Mouse (Mus musculus) kidney, embryonic 14.5 days (tissue): ENCODE measurements around the gene Ptpn3. TPM values are rescaled to one million over a fixed set of nuclear protein-coding genes. Genes with fewer than 3 reads are reported as not detected.

Source experiments
- ATAC-seq: fragments of 200-750 bp; cut with Nextera tagmentation; 2 replicates; pipeline ENCODE4 v1.8.0; 2017; ENCODE audit warnings: moderate number of reproducible peaks, mild to moderate bottlenecking, moderate TSS enrichment, moderate library complexity; ENCODE audit not compliant: low FRiP score, low TSS enrichment
- H3K27ac ChIP-seq: fragments of 300-500 bp; sonication (generic); 2 replicates; pipeline ENCODE4 v1.5.1; 2014; ENCODE audit warnings: low read depth, mild to moderate bottlenecking, low read length, moderate library complexity, mixed read lengths
- H3K27me3 ChIP-seq: fragments of 300-500 bp; sonication (generic); 2 replicates; pipeline ENCODE4 v1.6.1; 2014; ENCODE audit warnings: mild to moderate bottlenecking, low read length; ENCODE audit not compliant: control insufficient read depth, insufficient read depth
- H3K36me3 ChIP-seq: fragments of 300-500 bp; sonication (generic); 2 replicates; pipeline ENCODE4 v1.6.1; 2014; ENCODE audit warnings: low read length, mixed read lengths; ENCODE audit not compliant: control insufficient read depth, insufficient read depth
- H3K4me1 ChIP-seq: fragments of 300-500 bp; sonication (generic); 2 replicates; pipeline ENCODE4 v1.6.1; 2014; ENCODE audit warnings: low read length, mixed read lengths; ENCODE audit not compliant: control insufficient read depth, insufficient read depth
- H3K4me2 ChIP-seq: fragments of 300-500 bp; sonication (generic); replicated peaks from 2 replicates; pipeline ENCODE4 v1.6.1; 2014; ENCODE audit warnings: low read depth, mild to moderate bottlenecking, low read length
- H3K4me3 ChIP-seq: fragments of 300-500 bp; sonication (generic); 2 replicates; pipeline ENCODE4 v1.5.1; 2014; ENCODE audit warnings: mild to moderate bottlenecking, low read length
- H3K9ac ChIP-seq: fragments of 300-500 bp; sonication (generic); 2 replicates; pipeline ENCODE4 v1.6.1; 2014; ENCODE audit warnings: low read depth, mild to moderate bottlenecking, low read length, moderate library complexity
- H3K9me3 ChIP-seq: fragments of 300-500 bp; sonication (generic); 2 replicates; pipeline ENCODE4 v1.6.1; 2016; ENCODE audit warnings: low read length; ENCODE audit not compliant: control insufficient read depth
- WGBS: fragments of 180-500 bp; shearing (Covaris S2); extraction: QIAGEN DNeasy Blood & Tissue Kit; methylation state at CpG from one replicate; pipeline ENCODE4 v1.1.7; 2014; 5-methylcytosine and 5-hydroxymethylcytosine counted together
- polyA plus RNA-seq: library from polyadenylated mRNA; unstranded; fragments of >200 nt; fragmentation: Nextera tagmentation; extraction: Ambion mirVana; gene quantifications from 2 replicates; pipeline ENCODE4 v1.2.1, GENCODE M21; 2014

Ptpn3 gene
- polyA plus RNA-seq, 1 experiment from 2014 or later, result 17.0 TPM

DNA sequence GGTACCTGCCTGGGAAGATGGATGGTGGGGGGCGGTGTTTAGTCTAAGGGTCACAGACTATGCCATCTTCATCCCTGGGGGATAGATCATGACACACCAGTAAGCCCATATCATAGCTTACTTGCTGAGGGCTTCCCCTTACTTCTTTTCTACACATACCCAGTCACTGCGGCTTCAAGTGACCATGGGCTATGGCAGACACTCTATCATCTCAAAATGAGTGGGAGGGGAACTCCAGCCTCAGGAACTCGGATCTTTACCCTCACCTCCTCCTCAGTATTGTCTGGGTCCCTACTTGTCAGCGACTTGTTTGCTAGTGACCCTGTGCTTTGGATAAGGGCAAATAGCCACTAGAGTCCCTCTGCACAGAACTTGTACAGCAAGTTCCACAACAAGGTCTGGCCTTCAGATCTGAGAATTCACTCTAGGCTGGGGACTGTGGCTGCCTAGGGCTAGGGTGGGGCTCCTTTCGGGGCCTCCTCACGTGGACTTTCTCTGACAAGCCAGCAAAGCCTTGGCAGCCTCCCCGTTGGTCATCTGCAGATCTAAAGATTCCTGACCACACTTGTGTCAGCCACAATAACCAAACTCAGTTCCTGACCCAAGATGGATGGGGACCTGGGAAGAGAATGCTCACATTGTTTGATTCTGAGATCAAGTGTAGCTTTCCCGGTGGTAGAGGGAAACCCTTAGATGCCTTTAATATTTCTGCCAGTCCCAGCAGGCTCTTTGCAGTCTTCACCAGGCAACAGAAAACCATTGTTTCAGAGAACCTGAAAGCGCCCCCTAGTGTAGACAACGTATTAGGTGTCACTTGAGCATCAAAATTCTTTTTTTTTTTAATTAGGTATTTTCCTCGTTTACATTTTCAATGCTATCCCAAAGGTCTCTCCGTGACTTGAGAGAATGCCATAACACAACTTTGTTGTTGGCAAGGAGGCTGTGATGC is 134.4 kb downstream of the Ptpn3 start:
- Histone ChIP-seq H3K4me1 (0 out of 2 replicates have a peak, but pooled peaks cover 3% of the 10 kb centered on the region), H3K27me3 (no peaks in the 10 kb centered on the region), H3K27ac (no peak overlapping the region), H3K9me3 (no peaks in the 10 kb centered on the region), H3K36me3 (no peaks in the 10 kb centered on the region), H3K4me3 (no peak overlapping the region), H3K4me2 (no peak overlapping the region), H3K9ac (no peak overlapping the region)
- ATAC-seq, result peak; percentile 20; the same call in 1 of the 2 replicates
- WGBS, result 48% methylated on average over 12 of the region's 12 CpGs

DNA sequence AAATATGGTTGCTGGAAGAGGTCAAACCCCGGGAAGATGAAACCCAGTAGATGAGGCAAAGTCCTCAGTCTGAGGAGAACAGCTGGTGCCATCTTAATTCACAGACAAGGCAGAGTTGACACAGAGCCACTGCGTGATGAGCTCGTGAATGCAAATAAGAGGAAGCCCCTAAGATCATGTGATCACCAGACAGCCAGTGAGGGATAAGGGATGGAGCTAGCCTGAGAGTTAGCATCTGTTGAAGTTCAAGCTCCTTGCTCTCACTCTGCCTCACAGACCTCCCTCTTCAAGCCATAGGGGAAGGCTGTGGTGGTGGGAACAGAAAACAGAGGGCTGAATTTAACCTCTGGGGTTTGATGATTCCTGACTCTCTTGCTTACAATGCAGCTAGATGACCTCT is 136.0 kb downstream of the Ptpn3 start:
- H3K4me2 ChIP-seq, result no peak overlapping the region
- WGBS, result 72% methylated on average over 3 of the region's 3 CpGs
- no peak for ATAC-seq
- no peak overlapping the region for H3K4me3 ChIP-seq
- 0 out of 2 replicates have a peak, but pooled peaks cover 3% of the 10 kb centered on the region for H3K4me1 ChIP-seq
- H3K9ac ChIP-seq, result no peak overlapping the region
- H3K27ac ChIP-seq, result no peak overlapping the region
- H3K27me3 ChIP-seq, result no peaks in the 10 kb centered on the region
- H3K9me3 ChIP-seq, result no peaks in the 10 kb centered on the region
- H3K36me3 ChIP-seq, result no peaks in the 10 kb centered on the region

DNA sequence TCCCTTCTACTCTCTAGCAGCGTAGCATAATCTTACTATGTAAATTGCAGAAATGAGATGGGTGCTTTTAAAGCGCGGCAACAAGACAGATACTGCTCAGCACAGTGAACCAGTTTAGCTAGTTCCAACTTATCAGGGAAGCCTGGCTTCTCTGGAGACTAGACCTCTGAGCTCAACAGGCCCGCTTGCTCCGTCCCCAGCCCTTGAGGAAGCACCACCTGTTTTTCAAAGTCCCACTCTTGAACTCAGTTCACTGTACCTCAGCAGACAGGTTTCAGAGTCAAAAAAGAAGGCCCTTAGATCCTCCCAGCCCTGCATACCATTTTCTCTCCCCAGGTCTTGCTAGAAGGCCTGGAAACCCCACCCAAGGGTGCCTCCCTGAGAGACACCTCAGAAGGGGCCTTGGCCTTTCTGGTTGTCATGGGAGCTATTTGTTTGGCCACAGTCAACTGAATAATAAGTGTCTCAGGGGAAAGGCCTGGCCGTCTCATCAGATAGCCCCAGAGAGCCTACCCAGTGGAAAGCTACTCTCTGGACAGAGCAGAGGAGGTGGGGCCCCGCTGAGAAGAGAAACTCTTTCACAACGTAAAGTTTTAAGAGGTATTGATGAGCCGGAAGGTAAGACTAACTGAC is 136.9 kb downstream of the Ptpn3 start:
- Histone ChIP-seq H3K4me2 (no peak overlapping the region), H3K27ac (no peak overlapping the region)
- 85% methylated on average over 9 of the region's 9 CpGs for WGBS

DNA sequence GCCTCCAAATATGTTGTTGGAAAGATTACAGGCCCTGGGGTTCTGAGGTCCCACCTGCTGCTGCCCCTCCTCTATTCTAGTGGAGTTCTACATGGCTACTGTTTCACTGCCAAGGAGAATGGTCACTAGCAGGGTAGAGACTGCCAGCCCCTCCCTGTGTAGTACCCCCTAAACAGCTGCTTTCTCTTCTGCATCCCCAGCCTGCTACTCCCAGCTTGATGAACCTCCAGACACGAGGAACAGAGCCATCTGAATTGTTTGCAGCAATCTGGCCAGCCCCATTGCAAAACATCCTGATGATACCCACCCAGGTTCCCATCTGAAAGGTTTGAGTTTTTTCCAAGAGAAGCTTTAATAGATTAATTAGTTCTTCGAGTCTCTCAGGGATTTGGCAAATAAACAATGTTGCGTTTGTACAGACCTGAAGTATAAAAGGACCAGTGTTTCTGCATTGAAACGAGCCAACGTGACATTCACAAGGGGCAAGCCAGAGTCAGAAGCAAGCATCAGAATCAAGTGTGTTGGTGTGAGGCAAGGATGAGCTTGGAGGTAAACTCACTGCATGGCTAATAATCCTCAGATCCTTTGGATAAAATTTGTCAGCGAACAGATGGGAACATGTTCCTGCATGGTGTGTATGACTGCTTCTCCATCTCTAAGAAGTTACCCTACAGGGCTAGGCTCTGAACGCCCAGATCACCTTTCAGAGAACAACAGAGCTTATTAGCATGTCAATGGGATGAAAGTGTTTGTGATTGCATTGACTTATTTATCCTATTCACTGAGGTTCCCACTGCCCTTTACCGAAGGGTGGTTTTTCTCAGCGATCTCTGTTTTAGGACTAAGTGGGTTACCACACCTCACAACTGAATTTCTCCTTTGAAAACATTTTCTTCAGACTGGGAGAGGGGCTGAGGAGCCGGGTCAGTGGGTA is 138.6 kb downstream of the Ptpn3 start:
- Histone ChIP-seq H3K27ac (no peak overlapping the region), H3K4me3 (no peak overlapping the region), H3K9ac (no peak overlapping the region), H3K4me2 (no peak overlapping the region), H3K27me3 (no peaks in the 10 kb centered on the region), H3K36me3 (no peaks in the 10 kb centered on the region), H3K9me3 (no peaks in the 10 kb centered on the region), H3K4me1 (0 out of 2 replicates have a peak, but pooled peaks cover 3% of the 10 kb centered on the region)
- no peak for ATAC-seq
- 43% methylated on average over 10 of the region's 10 CpGs for WGBS

More for the DNA sequence above, 136.9 kb downstream of the Ptpn3 start:
- no peak for ATAC-seq
- no peak overlapping the region for H3K4me3 ChIP-seq
- no peaks in the 10 kb centered on the region for H3K9me3 ChIP-seq
- 0 out of 2 replicates have a peak, but pooled peaks cover 3% of the 10 kb centered on the region for H3K4me1 ChIP-seq
- H3K27me3 ChIP-seq, result no peaks in the 10 kb centered on the region
- H3K36me3 ChIP-seq, result no peaks in the 10 kb centered on the region
- no peak overlapping the region for H3K9ac ChIP-seq

DNA sequence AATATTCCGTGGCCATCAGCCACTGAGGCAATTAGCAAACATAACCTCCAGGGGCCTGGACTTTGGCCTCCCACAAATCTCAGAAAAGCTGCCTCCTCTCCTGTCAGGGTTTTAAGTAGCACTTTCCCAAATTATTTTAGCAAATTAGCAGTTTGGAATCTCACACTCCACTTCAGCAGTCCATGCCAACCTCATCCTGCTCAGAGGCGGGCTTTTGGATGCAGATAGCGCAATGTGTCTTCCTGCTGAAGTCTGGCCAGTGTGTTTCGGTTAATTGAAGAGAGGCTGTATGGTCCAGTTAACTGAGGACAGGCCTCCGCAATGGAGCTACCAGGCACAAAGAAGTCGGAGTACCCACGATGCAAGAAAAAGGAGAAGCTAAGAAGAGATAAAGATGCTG is 141.1 kb downstream of the Ptpn3 start:
- no peaks in the 10 kb centered on the region for H3K9me3 ChIP-seq
- WGBS, result 52% methylated on average over 7 of the region's 7 CpGs
- no peak overlapping the region for H3K4me3 ChIP-seq
- H3K4me1 ChIP-seq, result no peaks in the 10 kb centered on the region
- H3K36me3 ChIP-seq, result no peaks in the 10 kb centered on the region
- H3K4me2 ChIP-seq, result no peak overlapping the region
- no peak overlapping the region for H3K9ac ChIP-seq
- H3K27me3 ChIP-seq, result no peaks in the 10 kb centered on the region
- no peak overlapping the region for H3K27ac ChIP-seq
- ATAC-seq, result no peak

DNA sequence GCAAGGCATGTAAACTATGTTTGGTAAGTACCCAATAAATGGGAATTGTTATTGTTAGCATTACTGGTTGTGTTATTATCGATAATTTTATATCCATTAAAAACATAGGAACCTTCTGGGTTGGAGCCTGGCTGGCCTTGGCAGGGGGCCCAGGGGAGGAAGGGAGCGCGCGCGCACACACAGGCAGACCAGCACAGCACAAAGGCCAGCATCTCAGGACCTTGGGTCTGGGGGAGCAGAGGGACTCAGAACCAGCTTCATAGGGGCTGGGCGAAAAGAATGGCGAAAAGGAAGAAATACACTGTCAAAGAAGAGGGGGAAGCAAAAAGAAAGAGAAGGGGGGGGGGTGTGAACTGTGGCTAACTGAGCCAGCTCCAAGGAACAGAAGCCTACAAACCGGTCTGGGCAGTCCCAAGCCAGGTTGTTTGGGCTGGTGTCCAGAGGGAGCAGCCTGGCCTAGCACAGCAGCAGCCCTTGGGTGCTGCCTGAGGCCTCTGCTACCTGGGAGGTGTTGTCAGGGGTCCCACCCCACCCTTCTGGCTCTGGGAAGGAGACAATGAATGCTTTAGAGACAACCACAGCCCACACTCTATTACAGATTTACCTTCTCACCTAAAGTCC is 145.0 kb downstream of the Ptpn3 start:
- no peak overlapping the region for H3K4me3 ChIP-seq
- H3K4me2 ChIP-seq, result no peak overlapping the region
- H3K9ac ChIP-seq, result no peak overlapping the region
- no peak for ATAC-seq
- H3K27ac ChIP-seq, result no peak overlapping the region
- no peaks in the 10 kb centered on the region for H3K36me3 ChIP-seq
- peaks cover 10% of the 10 kb centered on the region; the same call in 1 of the 2 replicates for H3K4me1 ChIP-seq
- no peaks in the 10 kb centered on the region for H3K27me3 ChIP-seq
- WGBS, result 82% methylated on average over 8 of the region's 8 CpGs
- H3K9me3 ChIP-seq, result no peaks in the 10 kb centered on the region

DNA sequence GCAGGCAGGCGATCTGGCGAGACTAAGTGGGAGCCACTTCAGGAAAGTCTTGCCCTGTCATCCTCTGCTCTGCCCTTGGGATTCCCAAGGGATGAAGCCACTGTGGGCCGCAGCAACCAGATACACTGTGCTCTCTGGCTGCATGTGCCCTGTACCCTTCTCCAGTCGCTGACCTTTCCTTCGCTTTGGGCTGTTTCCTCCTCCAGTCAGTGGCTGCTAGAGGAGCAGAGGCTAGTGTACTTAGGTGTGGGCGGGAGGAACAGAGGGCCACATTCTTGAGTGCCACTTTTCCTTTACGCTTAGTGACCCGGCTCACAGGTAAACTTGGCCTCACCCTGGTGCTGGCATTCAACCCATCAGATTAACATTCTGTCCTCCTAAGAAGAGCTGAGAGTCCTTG is 147.8 kb downstream of the Ptpn3 start:
- peaks cover 10% of the 10 kb centered on the region; the same call in 1 of the 2 replicates for H3K4me1 ChIP-seq
- WGBS, result 18% methylated on average over 8 of the region's 8 CpGs
- H3K36me3 ChIP-seq, result no peaks in the 10 kb centered on the region
- H3K9ac ChIP-seq, result peak overlapping the region; percentile 37; the same call in 1 of the 2 replicates
- no peaks in the 10 kb centered on the region for H3K27me3 ChIP-seq
- H3K9me3 ChIP-seq, result no peaks in the 10 kb centered on the region
- ATAC-seq, result peak; percentile 80
- H3K4me2 ChIP-seq, result peak overlapping the region; percentile 30; the same call in 1 of the 2 replicates
- H3K4me3 ChIP-seq, result no peak overlapping the region
- peak overlapping the region; percentile 37; the same call in 1 of the 2 replicates for H3K27ac ChIP-seq
